ENCODE assay signal across 18 mouse cellular contexts in genomic region chr13:70978547-70979307, GRCm38 (mm10).
DNase-seq lines count a peak whose midpoint lies in the region; ATAC-seq lines count a peak whose summit lies in the region.
"Had no signal": no experiment of that assay in that cellular context is flagged by ENCODE, and none has a peak within 500 bp of the region (broad histone marks: within the 10 kb centered on the region; RNA-seq: fewer than 3 reads in every experiment).

No protein-coding gene starts in this region.

- no peaks in the 10 kb centered on the region for H3K9me3 ChIP-seq in forebrain, embryonic 15.5 days
- H3K9me3 ChIP-seq: liver, embryonic 12.5 days had no signal

- no peaks in the 10 kb centered on the region for H3K36me3 ChIP-seq in forebrain, embryonic 15.5 days
- H3K36me3 ChIP-seq: liver, embryonic 12.5 days had no signal

- H3K27me3 ChIP-seq in forebrain, embryonic 15.5 days: no peaks in the 10 kb centered on the region
- H3K27me3 ChIP-seq: liver, embryonic 12.5 days had no signal

- no peak overlapping the region for H3K9ac ChIP-seq in forebrain, embryonic 15.5 days (replicated peaks)
- H3K9ac ChIP-seq: liver, embryonic 12.5 days had no signal

- peak; percentile 63; the same call in 1 of the 2 replicates for ATAC-seq in forebrain, embryonic 15.5 days (replicated peaks)
- no peak for ATAC-seq in megakaryocyte, adult 5-6 weeks (ENCODE audit: poor library complexity, severe bottlenecking)
- ATAC-seq: activated CD4-positive, CD25-positive, alpha-beta regulatory T cell, adult 4 months; intestine, postnatal 0 days; liver, embryonic 12.5 days had no signal

- WGBS in forebrain, embryonic 15.5 days: 53% methylated on average over 4 of the region's 5 CpGs

- H3K4me1 ChIP-seq in forebrain, embryonic 15.5 days: no peaks in the 10 kb centered on the region
- H3K4me1 ChIP-seq: liver, embryonic 12.5 days had no signal

- no peak overlapping the region for H3K4me3 ChIP-seq in forebrain, embryonic 15.5 days
- H3K4me3 ChIP-seq: liver, embryonic 12.5 days had no signal

- peak; percentile 6 to 7 for DNase-seq in lung, adult 18-20 months
- DNase-seq in lung, postnatal 14 days: no peak
- DNase-seq in ES-CJ7 (ENCODE audit: low read depth, low spot score) (peak; percentile 34), R1 (ENCODE audit: low read depth, low spot score) (peak; percentile 60)
- DNase-seq in kidney, adult 18-20 months: no peak
- DNase-seq: adrenal gland, postnatal 25 days; cerebellum, adult 9-10 months; embryo, embryonic 11 days; gastrocnemius, postnatal 25 days; heart, postnatal 36 days; kidney, postnatal 14 days had no signal

- no peak overlapping the region for H3K27ac ChIP-seq in forebrain, embryonic 15.5 days (replicated peaks)
- H3K27ac ChIP-seq: liver, embryonic 12.5 days; macrophage had no signal

- no peak overlapping the region for H3K4me2 ChIP-seq in forebrain, embryonic 15.5 days (replicated peaks)
- H3K4me2 ChIP-seq: heart, embryonic 11.5 days; liver, embryonic 12.5 days had no signal

Comparison
In these comparisons a context has a peak if more than half of its experiments do, and no peak if none do; other contexts are left out.
1. DNase-seq: peak in lung, adult 18-20 months (2 of 2), ES-CJ7 (single experiment) and R1 (single experiment); none in lung, postnatal 14 days (single experiment) and kidney, adult 18-20 months (single experiment).